Mouse (Mus musculus): Measurements from ENCODE around the gene Robo2.

DNA sequence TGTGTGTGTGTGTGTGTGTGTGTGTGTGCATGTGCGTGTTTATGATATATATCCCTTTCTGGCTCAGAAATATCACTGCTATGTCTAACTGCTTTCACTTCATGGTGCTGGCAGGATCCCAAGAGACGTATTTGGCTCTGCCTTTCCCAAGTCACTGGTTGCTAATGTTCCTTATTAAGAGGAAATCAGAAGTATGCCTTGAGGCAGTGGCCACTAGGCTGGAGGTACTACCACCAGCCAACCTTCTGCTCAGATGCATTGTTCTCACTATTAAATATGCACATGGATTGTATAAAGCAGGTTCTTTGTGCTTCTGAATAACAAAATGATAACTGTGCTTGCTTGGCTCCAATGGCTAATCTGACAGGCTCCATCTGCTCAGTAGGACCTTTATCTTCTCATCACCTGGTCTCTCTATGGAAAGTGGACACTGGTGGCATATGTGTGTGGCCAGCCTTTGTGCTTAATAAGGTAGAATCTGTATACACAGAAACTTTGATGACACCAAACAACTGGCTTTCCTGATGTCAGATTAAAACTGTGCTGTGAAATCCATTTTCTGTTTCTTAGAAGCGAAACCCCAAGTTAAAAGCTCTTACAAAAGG is 229.0 kb downstream of the Robo2 start:
- TF ChIP-seq CTCF (IDR thresholded peaks at IDR 0.05; ENCODE audit: low read depth) (no peak), EP300 (IDR thresholded peaks at IDR 0.05; ENCODE audit: low read depth) (no peak)

All from liver, embryonic 14.5 days (tissue).